Mouse (Mus musculus) adrenal gland, postnatal 25 days (tissue): ENCODE results near the gene Itpripl1. TPM values are rescaled to one million over a fixed set of nuclear protein-coding genes. Genes with fewer than 3 reads are reported as not detected.
"Not testable (repeated sequence)": the region's sequence is repeated elsewhere in the genome, so short reads cannot be mapped to it uniquely, and the experiment has no call there.

Experiments
- DNase-seq: peaks from one replicate; pipeline ENCODE4 v3.0.0; 2021; ENCODE audit warnings: mixed read lengths
- total RNA-seq: library from RNA; stranded (reverse); gene quantifications from 2 replicates; pipeline ENCODE4 v1.2.3, GENCODE M21; 2021

Gene Itpripl1
- total RNA-seq, 1 experiment from 2014 or later = 7.2 TPM

GRCm38 (mm10) chr2:127092000-127092399 lies 51.2 kb downstream of the Itpripl1 start:
- DNase-seq = no peak

GRCm38 (mm10) chr2:127090151-127090550 lies 53.1 kb downstream of the Itpripl1 start:
- DNase-seq = not testable (repeated sequence)

Other genes with a start within 250 kb of the Itpripl1 start
- 91.0 and 92.7 TPM in 2 replicates for gene Sppl2a, start 210.2 kb downstream of the Itpripl1 start, total RNA-seq
- gene Ap4e1, start 134.7 kb downstream of the Itpripl1 start, total RNA-seq = 10.0 and 16.2 TPM in 2 replicates
- 22.3 and 33.9 TPM in 2 replicates for gene Blvra, start 72.8 kb downstream of the Itpripl1 start, total RNA-seq
- gene Ncaph, start 9.5 kb downstream of the Itpripl1 start, total RNA-seq = 6.4 and 7.5 TPM in 2 replicates
- 1.7 and 2.0 TPM in 2 replicates for gene 1810024B03Rik, start 64.8 kb upstream of the Itpripl1 start, total RNA-seq
- gene Snrnp200, start 64.9 kb upstream of the Itpripl1 start, total RNA-seq = 75.5 and 84.1 TPM in 2 replicates
- gene Ciao1, start 104.4 kb upstream of the Itpripl1 start, total RNA-seq = 81.8 and 94.5 TPM in 2 replicates
- 72.3 and 79.3 TPM in 2 replicates for gene Tmem127, start 104.5 kb upstream of the Itpripl1 start, total RNA-seq
- gene Stard7, start 126.8 kb upstream of the Itpripl1 start, total RNA-seq = 110 and 117 TPM in 2 replicates
- gene Dusp2, start 192.7 kb upstream of the Itpripl1 start, total RNA-seq = 0.49 TPM in 1 of 2 replicates, not detected in the other
- not detected in 2 replicates for gene Astl, start 195.2 kb upstream of the Itpripl1 start, total RNA-seq
- gene Adra2b, start 219.8 kb upstream of the Itpripl1 start, total RNA-seq = 1.4 and 2.0 TPM in 2 replicates